Mouse (Mus musculus) CH12.LX (cell line): Measurements from ENCODE around the gene Slc12a7.

Experiments
- CTCF ChIP-seq, 2 experiments: IDR thresholded peaks in 1 of 2; conservative IDR thresholded peaks in 1 of 2; 2 replicates each; pipeline ENCODE4 v1.5.1; 2011 to 2012; ENCODE audit warnings: low read depth in 2 of 2, low read length in 2 of 2, improper control_type of control experiment in 1 of 2, inconsistent platforms in 1 of 2, mild to moderate bottlenecking in 1 of 2, moderate library complexity in 1 of 2
- HCFC1 ChIP-seq: IDR thresholded peaks from 2 replicates; pipeline ENCODE4 v1.6.1; 2012; ENCODE audit warnings: low read depth, mild to moderate bottlenecking, inconsistent platforms, low read length, improper control_type of control experiment
- JUND ChIP-seq: conservative IDR thresholded peaks from 2 replicates; pipeline ENCODE4 v1.6.1; 2011; ENCODE audit warnings: low read depth, low read length, improper control_type of control experiment
- KAT2A ChIP-seq: IDR thresholded peaks from 2 replicates; pipeline ENCODE4 v1.6.1; 2012; ENCODE audit warnings: low read length, improper control_type of control experiment, inconsistent platforms; ENCODE audit not compliant: insufficient replicate concordance
- MAFK ChIP-seq: IDR thresholded peaks from 2 replicates; pipeline ENCODE4 v1.6.1; 2011; ENCODE audit warnings: low read length, improper control_type of control experiment; ENCODE audit not compliant: insufficient replicate concordance
- MEF2A ChIP-seq: IDR thresholded peaks from 2 replicates; pipeline ENCODE4 v1.6.1; 2014; ENCODE audit warnings: low read depth, mild to moderate bottlenecking, inconsistent platforms, low read length, improper control_type of control experiment, borderline replicate concordance
- MXI1 ChIP-seq: IDR thresholded peaks from 2 replicates; pipeline ENCODE4 v1.6.1; 2011; ENCODE audit warnings: mild to moderate bottlenecking, low read depth, low read length, improper control_type of control experiment
- POLR2A ChIP-seq: IDR thresholded peaks from 2 replicates; pipeline ENCODE4 v1.6.1; 2011; ENCODE audit warnings: low read depth, mild to moderate bottlenecking, improper control_type of control experiment, low read length
- POLR2AphosphoS2 ChIP-seq: IDR thresholded peaks from 2 replicates; pipeline ENCODE4 v1.6.1; 2011; ENCODE audit warnings: low read depth, low read length, improper control_type of control experiment
- RAD21 ChIP-seq: IDR thresholded peaks from 2 replicates; pipeline ENCODE4 v1.6.1; 2011; ENCODE audit warnings: low read depth, mild to moderate bottlenecking, low read length, improper control_type of control experiment, moderate library complexity
- USF1 ChIP-seq: IDR thresholded peaks from 2 replicates; pipeline ENCODE4 v1.6.1; 2014; ENCODE audit warnings: low read depth, mild to moderate bottlenecking, inconsistent platforms, low read length, improper control_type of control experiment
- ZMIZ1 ChIP-seq: IDR thresholded peaks from 2 replicates; pipeline ENCODE4 v1.6.1; 2012; ENCODE audit warnings: low read depth, mild to moderate bottlenecking, inconsistent platforms, low read length, improper control_type of control experiment

GRCm38 (mm10) chr13:73736943-73737342 is 4.0 kb downstream of the Slc12a7 start:
- TF ChIP-seq RAD21 (no peak), POLR2A (no peak), POLR2AphosphoS2 (no peak), KAT2A (no peak), MEF2A (no peak), ZMIZ1 (no peak), USF1 (no peak), CTCF (conservative IDR thresholded peaks at IDR 0.05 in 1 of 2, IDR thresholded peaks at IDR 0.05 in 1 of 2; ENCODE audit: low read depth in 2 of 2, low read length in 2 of 2) (no peak), JUND (no peak), MXI1 (no peak), HCFC1 (no peak), MAFK (no peak)
